Mouse (Mus musculus) brown adipose tissue, adult 24 weeks (tissue): ENCODE measurements around the gene Sec14l2. TPM values are rescaled to one million over a fixed set of nuclear protein-coding genes. Genes with fewer than 3 reads are reported as not detected.
A peak's percentile ranks its signal among the peaks of the same experiment; 100 is the strongest.
"Not testable (repeated sequence)": the region's sequence is repeated elsewhere in the genome, so short reads cannot be mapped to it uniquely, and the experiment has no call there.

ENCODE experiments used
- H3K27ac ChIP-seq: fragments of 200-500 bp; replicated peaks from 2 replicates; pipeline ENCODE4 v1.5.1; 2012; ENCODE audit warnings: low read depth, mild to moderate bottlenecking, low read length
- H3K4me1 ChIP-seq: fragments of 200-500 bp; 2 replicates; pipeline ENCODE4 v1.6.1; 2012; ENCODE audit warnings: low read length, mixed read lengths; ENCODE audit not compliant: control insufficient read depth, insufficient read depth, insufficient read length
- H3K4me3 ChIP-seq: fragments of 200-500 bp; 2 replicates; pipeline ENCODE4 v1.5.1; 2012; ENCODE audit warnings: low read depth, mild to moderate bottlenecking, low read length, moderate library complexity; ENCODE audit not compliant: insufficient read depth
- polyA plus RNA-seq: library from polyadenylated mRNA; stranded (reverse); fragments of >200 nt; gene quantifications from 2 replicates; pipeline ENCODE4 v1.2.4, GENCODE M21; 2012; ENCODE audit not compliant: missing spikeins, insufficient read depth, insufficient read length

Sec14l2 gene
- polyA plus RNA-seq, 1 experiment = 0.63 TPM

DNA sequence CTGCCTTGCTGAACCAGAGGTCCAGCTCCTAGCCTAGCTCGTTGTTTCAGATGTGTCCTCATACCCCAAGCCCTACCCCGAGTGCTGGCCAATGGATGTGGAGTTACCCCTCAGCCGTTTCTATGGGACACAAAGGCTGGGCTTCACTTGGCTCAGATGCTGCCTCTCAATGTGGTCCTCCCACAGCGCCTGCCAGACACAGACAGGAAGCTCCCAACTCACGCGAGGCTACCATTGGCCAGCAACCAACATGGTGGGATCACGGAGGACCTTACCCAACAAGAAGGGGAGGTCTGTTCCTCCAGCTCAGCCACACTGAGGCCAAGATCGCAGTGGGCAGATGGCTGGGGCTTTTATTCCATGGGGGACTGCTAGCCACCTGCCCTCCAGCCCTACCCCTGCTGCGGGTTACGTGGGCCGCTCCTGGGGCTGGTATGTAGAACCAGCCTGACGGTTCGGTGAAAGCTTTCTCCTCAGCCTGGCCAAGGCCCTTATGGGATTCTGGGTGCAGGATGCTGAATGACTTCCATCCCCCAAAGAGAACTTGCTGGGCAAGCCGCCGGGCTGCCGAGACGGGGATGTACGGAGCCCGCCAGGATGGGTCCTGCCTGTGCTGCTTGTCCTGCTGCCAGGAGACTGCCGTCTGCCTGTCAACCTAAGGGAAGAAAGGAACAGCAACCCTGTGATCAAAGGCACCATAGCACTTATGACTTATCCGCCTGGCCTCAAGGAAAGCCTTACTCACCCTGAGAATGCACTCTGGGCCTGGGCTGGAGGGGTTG is 20.3 kb upstream of the Sec14l2 start:
- Histone ChIP-seq H3K4me3 (no peak overlapping the region), H3K4me1 (peaks cover 3% of the 10 kb centered on the region), H3K27ac (no peak overlapping the region)

DNA sequence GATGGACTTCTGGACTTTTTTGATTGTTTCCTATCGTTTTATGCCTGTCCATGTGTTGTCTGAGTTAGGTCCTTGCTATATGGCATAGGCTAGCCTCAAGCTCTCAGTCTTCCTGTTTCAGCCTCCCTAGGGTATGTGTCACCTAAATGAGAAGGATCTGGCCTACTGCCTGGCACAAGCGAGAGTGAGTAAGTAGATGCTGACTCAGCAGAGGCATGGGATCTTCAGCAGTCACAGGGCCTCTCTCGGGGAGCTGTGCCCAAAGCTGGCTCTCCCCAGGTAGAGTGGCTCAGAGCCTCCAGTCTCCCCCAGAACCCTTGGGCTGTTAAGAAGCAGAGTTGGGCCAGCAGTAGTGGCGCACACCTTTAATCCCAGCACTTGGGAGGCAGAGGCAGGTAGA is 19.1 kb upstream of the Sec14l2 start:
- Histone ChIP-seq H3K4me1 (no peaks in the 10 kb centered on the region), H3K4me3 (no peak overlapping the region), H3K27ac (no peak overlapping the region)

DNA sequence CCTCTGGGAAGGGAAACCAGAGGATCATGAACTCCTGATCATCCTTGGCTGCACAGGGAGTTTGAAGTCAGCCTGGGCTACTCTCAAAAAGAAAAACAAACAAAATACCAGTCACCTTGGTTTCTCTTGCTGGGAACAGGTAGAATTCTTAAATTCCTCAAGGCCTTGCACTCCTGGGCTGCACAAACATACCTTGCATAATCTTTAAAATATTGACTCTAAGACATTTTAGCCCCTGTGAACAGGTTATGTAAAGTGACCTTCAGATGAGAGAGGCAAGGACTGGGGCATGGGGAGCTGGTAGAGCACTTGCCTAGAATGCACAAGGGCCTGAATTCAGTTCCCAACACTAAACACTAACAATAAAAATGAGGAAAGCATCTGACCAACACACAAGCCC is 18.3 kb upstream of the Sec14l2 start:
- Histone ChIP-seq H3K4me1 (no peaks in the 10 kb centered on the region), H3K27ac (no peak overlapping the region), H3K4me3 (no peak overlapping the region)

DNA sequence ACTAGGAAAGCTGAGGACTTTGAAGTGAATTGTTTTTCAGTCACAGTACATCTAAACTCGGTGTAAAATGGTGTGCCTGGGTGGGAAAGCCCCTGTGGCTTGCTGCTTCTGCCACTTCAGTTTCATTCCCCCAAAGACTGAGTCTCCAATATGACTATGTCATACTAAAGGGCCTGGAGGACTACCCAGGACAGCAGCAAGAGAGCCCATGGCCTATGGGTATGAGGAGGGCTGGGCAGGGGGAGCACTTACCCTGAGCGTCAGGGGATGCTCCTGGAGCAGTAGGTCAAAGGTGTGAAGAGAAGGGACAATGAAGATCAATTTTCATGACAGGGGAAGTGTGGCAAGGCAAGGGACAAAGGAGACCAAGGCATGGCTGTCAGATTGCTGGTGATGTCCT is 15.7 kb upstream of the Sec14l2 start:
- Histone ChIP-seq H3K4me3 (no peak overlapping the region), H3K27ac (no peak overlapping the region), H3K4me1 (0 out of 2 replicates have a peak, but pooled peaks cover 5% of the 10 kb centered on the region)

DNA sequence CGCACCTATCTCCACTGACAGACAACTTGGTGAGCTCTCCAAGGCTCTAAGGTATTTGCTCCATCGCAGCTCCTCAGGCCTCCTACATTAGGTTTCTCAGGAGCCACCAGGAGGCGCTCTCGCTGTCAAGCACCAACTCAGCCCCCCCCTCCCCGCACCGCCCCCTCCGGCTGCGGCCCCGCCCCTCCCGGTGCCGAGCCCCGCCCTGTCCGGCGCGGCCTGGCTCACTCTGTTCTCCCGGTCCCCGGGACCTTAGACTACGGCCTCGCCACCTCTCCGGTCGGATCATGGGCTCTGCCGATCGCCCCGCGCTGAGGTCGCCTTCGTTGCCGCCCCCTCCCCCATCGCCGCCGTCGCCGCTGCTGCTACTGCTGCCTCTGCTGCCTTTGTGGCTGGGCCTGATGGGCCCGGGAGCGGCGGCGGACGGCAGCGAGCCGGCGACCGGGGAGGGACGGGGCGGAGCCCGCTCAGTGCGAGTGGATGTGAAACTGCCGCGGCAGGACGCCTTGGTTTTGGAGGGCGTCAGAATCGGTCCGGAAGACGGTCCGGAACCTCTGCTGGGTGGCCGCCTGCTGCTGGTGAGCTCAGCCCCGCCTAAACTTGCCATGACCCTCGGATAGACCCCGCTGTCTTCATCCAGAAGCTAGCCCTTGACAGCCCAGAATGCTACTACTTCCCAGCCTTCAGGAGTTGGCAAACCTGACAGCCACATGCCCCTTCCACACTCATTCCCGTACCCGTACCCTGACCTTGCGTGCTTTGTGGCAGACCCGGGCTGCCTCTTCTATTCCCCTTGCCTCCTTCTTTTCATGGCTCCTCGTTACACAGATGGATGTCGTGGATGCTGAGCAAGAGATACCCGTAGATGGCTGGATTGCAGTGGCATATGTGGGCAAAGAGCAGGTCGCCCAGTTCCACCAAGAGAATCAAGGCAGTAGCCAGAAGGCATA is 12.0 kb upstream of the Sec14l2 start, which contains the start of gene Rnf215:
Gene Rnf215 (plus strand): TSS at position 217 of the 950 bp plus-strand sequence.
- Histone ChIP-seq H3K27ac (peak within 1 kb of the TSS; percentile 97), H3K4me1 (0 out of 2 replicates have a peak, but pooled peaks cover 5% of the 10 kb centered on the region), H3K4me3 (peak within 1 kb of the TSS; percentile 93)

DNA sequence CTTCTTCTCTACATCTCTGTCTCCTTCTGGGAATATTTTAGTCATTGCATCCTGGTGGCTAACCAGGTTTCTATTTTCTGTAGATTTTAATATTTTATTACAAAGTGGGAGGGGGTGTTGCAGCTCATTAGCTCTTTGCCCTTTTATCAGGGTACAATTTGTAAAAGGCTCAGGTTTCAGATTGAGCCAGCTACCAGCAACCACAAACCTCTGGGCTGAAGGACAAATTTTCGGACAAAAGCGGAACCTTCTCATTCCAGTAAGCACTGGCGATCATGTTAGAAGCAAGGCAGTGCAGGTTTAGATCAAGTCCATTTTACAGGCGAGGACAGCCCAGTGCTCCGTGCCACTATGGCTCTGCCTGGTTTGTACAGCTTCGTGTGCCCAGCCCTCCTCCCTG is 11.2 kb upstream of the Sec14l2 start:
- Histone ChIP-seq H3K4me1 (0 out of 2 replicates have a peak, but pooled peaks cover 5% of the 10 kb centered on the region), H3K27ac (no peak overlapping the region), H3K4me3 (no peak overlapping the region)

DNA sequence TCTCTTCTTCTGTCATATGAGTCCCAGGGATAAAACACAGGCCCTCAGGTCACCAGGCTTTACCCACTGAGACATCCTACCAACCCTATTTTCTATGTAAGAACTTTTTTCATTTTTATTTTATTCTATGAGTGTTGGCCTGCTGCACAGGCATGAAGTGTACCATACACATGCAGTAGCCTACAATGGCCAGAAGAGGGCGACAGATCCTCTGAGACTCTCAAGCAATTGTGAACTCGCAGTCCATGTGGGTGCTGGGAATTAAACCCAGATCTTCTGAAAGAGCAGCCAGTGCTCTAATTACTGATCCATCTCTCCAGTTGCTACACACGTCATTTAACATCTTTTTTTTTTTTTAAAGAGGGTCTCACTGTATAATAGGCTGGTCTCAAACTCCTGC is 10.2 kb upstream of the Sec14l2 start:
- Histone ChIP-seq H3K4me1 (0 out of 2 replicates have a peak, but pooled peaks cover 5% of the 10 kb centered on the region), H3K4me3 (no peak overlapping the region), H3K27ac (no peak overlapping the region)

DNA sequence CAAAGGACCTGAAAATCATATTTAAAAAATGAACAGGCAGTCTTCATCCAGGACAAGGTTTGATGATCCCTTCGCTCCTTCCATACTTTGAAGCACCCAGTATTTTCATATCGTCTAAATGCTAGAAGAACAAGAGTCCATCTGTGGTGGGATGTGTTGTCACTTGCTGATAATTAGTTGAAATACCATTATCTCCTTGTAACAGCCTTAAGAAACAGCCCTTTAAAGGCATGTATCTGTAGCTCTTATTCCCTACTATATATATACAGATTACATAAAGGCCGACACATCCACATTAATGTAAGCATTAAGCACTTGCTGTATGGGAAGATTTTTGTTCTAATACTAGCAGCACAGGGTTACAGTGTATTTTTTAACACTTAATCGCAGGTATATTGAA is 5.2 kb upstream of the Sec14l2 start:
- not testable (repeated sequence) for H3K4me1 ChIP-seq, H3K4me3 ChIP-seq, H3K27ac ChIP-seq

DNA sequence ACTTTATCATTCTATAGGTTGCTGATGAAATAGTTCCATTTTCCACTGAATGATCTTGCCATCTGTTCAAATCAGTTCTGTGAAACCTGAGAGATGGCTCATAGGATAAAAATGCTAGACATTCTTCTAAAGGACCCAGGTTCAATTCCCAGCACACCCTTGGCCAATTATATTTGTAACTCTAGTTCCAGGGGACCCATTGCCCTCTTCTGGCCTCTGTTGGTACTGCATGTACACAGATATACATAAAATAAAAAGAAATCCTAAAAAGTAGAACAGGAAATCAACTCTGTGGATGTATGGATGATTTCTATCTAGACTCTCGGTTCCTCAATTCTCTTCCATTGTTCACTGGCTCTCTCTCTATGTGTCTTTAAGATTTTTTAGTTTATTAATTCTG is 3.8 kb upstream of the Sec14l2 start:
- no peaks in the 10 kb centered on the region for H3K4me1 ChIP-seq
- H3K27ac ChIP-seq = no peak overlapping the region
- no peak overlapping the region for H3K4me3 ChIP-seq

DNA sequence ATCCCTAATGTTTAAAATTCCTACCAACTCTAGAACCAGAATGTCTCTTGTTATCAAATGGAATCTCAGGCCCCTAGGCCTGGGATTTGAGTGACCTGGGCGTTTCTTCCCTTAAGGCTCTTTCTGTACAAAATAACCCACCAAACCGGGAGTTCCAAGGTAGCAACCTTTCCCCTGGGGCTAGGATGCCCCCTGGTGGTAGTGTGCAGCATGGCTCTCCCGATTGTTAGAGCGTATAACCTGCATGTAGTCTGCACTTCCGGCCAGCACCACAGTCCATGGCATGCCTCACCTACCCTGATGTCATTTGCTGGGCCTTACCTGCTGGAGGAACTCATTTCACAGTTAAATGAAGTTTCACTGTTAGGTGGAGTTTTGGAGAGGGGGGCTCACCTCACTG is 707 bp upstream of the Sec14l2 start:
- no peak overlapping the region for H3K4me3 ChIP-seq
- no peaks in the 10 kb centered on the region for H3K4me1 ChIP-seq
- no peak overlapping the region for H3K27ac ChIP-seq

DNA sequence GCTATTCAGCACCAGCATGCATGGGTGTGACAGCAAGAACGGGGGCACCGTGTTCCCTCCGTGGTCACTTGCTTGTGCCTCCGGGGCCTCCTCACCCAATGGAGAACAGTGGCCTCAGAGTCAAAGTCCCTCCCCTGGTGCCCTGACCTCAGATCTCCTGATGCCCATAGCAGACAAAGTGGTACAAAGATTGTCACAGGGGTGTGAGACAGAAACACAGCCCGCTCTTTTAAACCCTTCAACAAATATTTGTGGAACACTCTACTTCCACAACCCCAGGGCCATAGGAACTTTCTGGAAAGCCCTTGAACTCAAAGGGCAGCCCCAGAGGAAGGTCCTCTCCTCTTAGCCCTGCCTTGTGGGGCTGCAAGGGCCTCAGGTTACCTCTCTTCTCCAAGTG is 989 bp downstream of the Sec14l2 start:
- Histone ChIP-seq H3K27ac (no peak overlapping the region), H3K4me1 (0 out of 2 replicates have a peak, but pooled peaks cover 2% of the 10 kb centered on the region), H3K4me3 (no peak overlapping the region)

DNA sequence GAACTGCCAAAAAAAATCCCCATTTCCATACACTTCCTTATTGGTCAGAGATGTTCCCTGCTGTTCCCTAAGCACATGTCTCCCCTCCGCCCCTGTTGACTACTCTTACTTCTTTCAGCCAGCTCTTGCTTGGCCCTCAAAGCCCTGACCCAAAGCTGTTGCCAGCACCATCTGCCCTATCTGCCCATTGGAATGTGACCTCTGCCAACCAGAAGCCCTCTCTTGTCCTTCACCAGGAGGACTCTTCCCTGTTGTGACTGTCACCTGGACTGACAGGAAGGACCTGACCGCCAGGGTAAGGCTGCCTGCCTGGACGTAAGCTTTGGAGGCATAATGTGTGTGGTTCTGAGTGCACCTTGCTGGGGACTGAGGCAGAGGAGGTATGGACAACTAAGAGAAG is 1.5 kb downstream of the Sec14l2 start:
- Histone ChIP-seq H3K27ac (no peak overlapping the region), H3K4me3 (no peak overlapping the region), H3K4me1 (peaks cover 6% of the 10 kb centered on the region; the same call in 1 of the 2 replicates)

DNA sequence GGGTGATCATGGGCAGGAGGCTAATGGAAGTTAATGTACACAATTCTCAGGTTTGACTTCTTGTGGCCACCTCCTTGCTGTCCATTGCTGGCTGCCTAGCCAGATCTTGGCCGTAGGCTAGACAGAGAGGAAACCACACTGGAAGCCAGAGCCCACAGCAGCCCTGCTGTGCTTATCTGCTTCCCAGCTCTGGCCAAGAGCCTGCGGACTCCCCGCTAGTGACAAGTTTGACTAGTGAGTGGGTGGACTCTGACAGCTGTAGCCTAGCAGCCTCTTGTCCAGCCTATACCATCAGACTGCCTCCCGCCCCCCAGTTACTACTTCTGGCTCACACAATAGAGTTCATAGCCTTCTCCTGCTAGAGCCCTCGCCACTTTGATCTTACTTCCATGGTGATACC is 3.6 kb downstream of the Sec14l2 start:
- peaks cover 9% of the 10 kb centered on the region; the same call in 1 of the 2 replicates for H3K4me1 ChIP-seq
- no peak overlapping the region for H3K27ac ChIP-seq
- H3K4me3 ChIP-seq = no peak overlapping the region

DNA sequence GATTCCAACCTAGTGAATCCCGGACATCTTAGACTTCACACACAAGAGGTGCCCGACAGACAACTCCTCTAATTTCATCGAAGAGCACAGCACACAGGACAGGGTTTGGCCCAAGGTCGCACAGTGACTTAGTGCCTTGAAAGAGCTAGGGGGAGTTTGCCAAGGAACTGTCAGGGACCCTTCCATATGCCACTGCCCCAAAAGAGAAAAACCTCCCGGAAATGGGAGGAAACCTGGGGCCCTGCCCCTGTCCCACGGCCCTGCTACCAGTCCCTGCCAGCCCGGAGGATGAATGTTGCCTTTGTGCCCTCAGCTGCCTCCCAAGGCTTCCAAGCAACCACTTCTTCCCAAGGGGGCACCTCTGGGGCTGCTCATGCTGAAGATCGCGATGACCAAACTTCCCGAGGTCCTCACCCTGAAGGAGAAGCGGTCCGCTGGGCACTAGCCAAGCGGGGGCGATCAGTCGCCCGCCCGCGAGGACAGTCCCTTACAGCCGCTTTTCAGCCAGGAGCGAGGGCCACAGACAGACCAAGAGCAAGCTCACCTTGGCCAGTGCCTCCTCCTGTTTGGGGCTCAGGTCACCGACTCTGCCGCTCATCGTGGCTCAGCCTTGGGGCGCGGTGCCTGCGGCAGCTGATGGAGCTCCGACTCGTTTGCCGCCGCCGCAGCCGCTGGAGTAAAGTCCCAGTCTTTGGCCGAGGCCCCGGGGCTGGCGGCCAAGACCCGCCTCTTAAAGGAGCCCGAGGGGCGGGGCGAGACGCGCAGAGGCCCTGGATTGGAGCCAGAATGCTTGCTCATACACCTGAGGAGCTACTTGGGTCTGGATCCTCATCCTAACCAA is 4.9 kb downstream of the Sec14l2 start:
- Histone ChIP-seq H3K4me3 (peak overlapping the region; percentile 61), H3K27ac (no peak overlapping the region), H3K4me1 (peaks cover 9% of the 10 kb centered on the region; the same call in 1 of the 2 replicates)
